Mouse (Mus musculus): Measurements from ENCODE around the gene Ube3b. TPM values are rescaled to one million over a fixed set of nuclear protein-coding genes. Genes with fewer than 3 reads are reported as not detected.
A peak's percentile ranks its signal among the peaks of the same experiment; 100 is the strongest.

Gene Ube3b
- polyA plus RNA-seq (2014; fragmentation: Nextera tagmentation; extraction: Ambion mirVana) = 45.9 and 48.2 TPM in 2 replicates

DNA sequence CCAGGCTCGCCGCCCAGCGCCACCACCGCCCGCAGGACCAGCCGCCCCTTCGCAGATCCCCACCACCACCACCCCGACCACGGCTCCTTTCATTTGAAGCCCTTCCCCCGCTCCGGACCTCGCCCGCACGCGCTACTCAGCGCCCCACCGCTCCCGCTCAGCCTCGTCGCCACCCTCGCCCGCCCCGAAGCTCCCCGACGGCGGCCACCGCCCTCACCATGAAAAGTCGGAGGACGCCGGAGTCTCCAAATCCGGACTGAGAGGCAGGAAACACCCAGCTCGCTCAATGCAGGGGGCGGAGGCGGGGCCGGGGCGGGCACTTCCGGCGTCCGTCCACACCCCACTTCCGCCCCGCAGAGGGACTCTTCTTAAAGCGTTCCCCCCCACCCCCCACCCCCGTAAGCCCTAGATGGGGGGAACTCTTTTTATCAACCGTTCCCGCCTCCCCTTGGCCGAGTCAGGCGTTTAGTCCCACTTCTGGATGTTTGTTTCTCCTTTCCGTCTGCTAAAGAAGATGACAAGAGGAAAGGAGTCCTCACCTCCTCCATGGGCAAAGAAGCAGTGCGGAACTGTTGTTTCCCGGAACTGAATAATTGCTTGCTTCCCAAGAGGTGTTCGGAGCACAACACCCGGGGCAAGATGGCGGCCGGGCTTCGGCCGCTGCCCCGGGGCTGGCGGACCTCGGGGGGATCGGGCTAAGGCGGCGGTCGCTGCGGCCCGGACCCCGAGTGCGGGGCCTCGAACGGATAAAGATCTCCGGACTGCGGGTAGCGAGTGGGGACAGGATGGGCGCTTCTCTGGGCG, at the start of gene Ube3b, which contains the start of gene Kctd10:
Ube3b (plus strand) TSS at position 399 of the 804 bp plus-strand sequence.
Kctd10 (minus strand) TSS at position 300 of the 804 bp plus-strand sequence.
- WGBS = under 1% methylated on average over 74 of the region's 74 CpGs
- peak within 1 kb of the TSS; percentile 89 for H3K27ac ChIP-seq
- H3K4me1 ChIP-seq (replicated peaks; ENCODE audit: control insufficient read depth, insufficient read depth, low read length) = peaks cover 38% of the 10 kb centered on the region

DNA sequence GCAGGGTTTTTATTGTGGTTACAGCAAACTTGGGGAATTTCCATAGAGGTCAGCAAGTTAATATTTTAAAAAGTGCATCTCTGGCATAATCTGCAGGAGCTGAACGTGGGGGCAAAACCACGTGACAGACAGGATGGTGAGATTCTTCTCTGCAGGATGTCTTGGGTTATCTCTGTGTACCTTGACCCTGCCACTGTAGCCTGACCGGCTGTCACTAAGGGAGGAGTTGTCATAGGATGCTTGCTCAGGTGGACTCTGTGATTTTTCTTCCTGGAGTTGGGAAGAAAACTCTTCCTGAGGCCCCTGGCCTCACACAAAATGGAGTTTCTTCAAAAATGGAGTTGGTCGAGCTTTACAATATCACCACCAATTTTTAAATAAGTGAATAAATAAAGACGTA, 37.4 kb upstream of the Ube3b start:
- DNase-seq (ENCODE audit: low spot score) (no peak), ATAC-seq (ENCODE audit: low FRiP score) (no peak)
- no peaks in the 10 kb centered on the region for H3K27me3 ChIP-seq (ENCODE audit: control insufficient read depth, insufficient read depth, low read length)
- WGBS = 88% methylated on average over 5 of the region's 5 CpGs
- H3K4me2 ChIP-seq (replicated peaks) = no peak overlapping the region
- no peaks in the 10 kb centered on the region for H3K9me3 ChIP-seq (ENCODE audit: control insufficient read depth, low read length)
- H3K4me3 ChIP-seq (replicated peaks; ENCODE audit: low read length) = no peak overlapping the region
- H3K4me1 ChIP-seq (replicated peaks; ENCODE audit: control insufficient read depth, insufficient read depth, low read length) = no peaks in the 10 kb centered on the region
- no peaks in the 10 kb centered on the region for H3K36me3 ChIP-seq (replicated peaks; ENCODE audit: control insufficient read depth, insufficient read depth)
- H3K27ac ChIP-seq = no peak overlapping the region
- H3K9ac ChIP-seq = no peak overlapping the region

More for the DNA sequence above, at the start of gene Ube3b, which contains the start of gene Kctd10:
- Histone ChIP-seq H3K27me3 (ENCODE audit: control insufficient read depth, insufficient read depth, low read length) (no peaks in the 10 kb centered on the region), H3K4me3 (replicated peaks; ENCODE audit: low read length) (peak within 1 kb of the TSS; percentile 72), H3K9me3 (ENCODE audit: control insufficient read depth, low read length) (no peaks in the 10 kb centered on the region), H3K9ac (peak within 1 kb of the TSS; percentile 80), H3K4me2 (replicated peaks) (peak within 1 kb of the TSS; percentile 66), H3K36me3 (replicated peaks; ENCODE audit: control insufficient read depth, insufficient read depth) (peaks cover 19% of the 10 kb centered on the region)
- DNase-seq (ENCODE audit: low spot score) (peak; percentile 84), ATAC-seq (ENCODE audit: low FRiP score) (peak; percentile 94)

DNA sequence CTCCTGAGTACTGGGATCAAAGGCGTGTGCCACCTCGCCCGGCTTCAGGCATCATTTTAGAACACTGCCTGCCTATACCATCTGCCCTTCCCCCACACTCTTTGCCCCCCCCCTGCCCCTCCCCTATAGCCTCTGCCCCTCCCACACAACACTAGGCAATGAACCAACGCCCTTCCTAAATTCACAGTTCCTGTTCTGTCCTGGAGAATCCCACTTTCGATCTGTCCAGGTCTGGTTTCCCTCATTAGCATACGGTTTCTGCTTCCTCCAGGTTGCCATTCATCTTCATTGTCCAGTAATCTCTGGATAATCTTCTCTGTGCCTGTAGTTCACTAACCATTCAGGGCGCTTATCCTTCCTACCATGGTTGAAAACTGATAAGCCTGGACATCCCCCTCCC, 36.8 kb upstream of the Ube3b start:
- Histone ChIP-seq H3K4me2 (replicated peaks) (no peak overlapping the region), H3K36me3 (replicated peaks; ENCODE audit: control insufficient read depth, insufficient read depth) (no peaks in the 10 kb centered on the region), H3K27me3 (ENCODE audit: control insufficient read depth, insufficient read depth, low read length) (no peaks in the 10 kb centered on the region), H3K9ac (no peak overlapping the region), H3K9me3 (ENCODE audit: control insufficient read depth, low read length) (no peaks in the 10 kb centered on the region), H3K4me1 (replicated peaks; ENCODE audit: control insufficient read depth, insufficient read depth, low read length) (no peaks in the 10 kb centered on the region), H3K4me3 (replicated peaks; ENCODE audit: low read length) (no peak overlapping the region), H3K27ac (no peak overlapping the region)
- DNase-seq (ENCODE audit: low spot score) (no peak), ATAC-seq (ENCODE audit: low FRiP score) (no peak)
- WGBS = 88% methylated on average over 7 of the region's 7 CpGs

- H3K4me1 ChIP-seq (replicated peaks; ENCODE audit: control insufficient read depth, insufficient read depth, low read length) = no peaks in the 10 kb centered on the region
- H3K4me2 ChIP-seq (replicated peaks) = no peak overlapping the region
Observed at GRCm38 (mm10) chr5:114345538-114345937, 34.9 kb upstream of the Ube3b start.

DNA sequence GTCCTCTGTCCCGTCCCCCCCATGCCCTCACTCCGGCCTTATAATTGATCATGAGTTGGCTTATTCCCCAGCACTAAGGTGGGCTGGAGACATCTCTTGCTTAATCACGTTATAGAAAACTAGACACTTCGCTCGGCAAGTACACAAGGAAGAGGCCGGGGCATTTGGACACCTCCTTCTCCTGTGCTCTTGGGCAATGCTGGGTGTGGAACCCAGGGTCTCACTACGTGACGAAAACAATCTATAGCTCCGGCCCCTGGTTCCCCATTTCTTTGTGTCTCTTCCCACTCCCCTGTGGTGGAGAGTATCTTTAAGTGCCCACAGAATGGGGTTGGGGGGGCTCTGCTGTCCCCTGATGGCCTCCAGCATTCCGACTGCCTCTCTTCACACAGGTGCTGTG, 33.4 kb upstream of the Ube3b start:
- H3K4me2 ChIP-seq (replicated peaks) = no peak overlapping the region
- H3K36me3 ChIP-seq (replicated peaks; ENCODE audit: control insufficient read depth, insufficient read depth) = no peaks in the 10 kb centered on the region
- no peak for DNase-seq (ENCODE audit: low spot score)
- ATAC-seq (ENCODE audit: low FRiP score) = no peak
- WGBS = 83% methylated on average over 10 of the region's 10 CpGs
- no peak overlapping the region for H3K4me3 ChIP-seq (replicated peaks; ENCODE audit: low read length)
- no peaks in the 10 kb centered on the region for H3K9me3 ChIP-seq (ENCODE audit: control insufficient read depth, low read length)
- H3K27ac ChIP-seq = no peak overlapping the region
- H3K4me1 ChIP-seq (replicated peaks; ENCODE audit: control insufficient read depth, insufficient read depth, low read length) = no peaks in the 10 kb centered on the region
- H3K9ac ChIP-seq = no peak overlapping the region
- no peaks in the 10 kb centered on the region for H3K27me3 ChIP-seq (ENCODE audit: control insufficient read depth, insufficient read depth, low read length)

More at GRCm38 (mm10) chr5:114345538-114345937, 34.9 kb upstream of the Ube3b start:
- 64% methylated on average over 3 of the region's 3 CpGs for WGBS
- Histone ChIP-seq H3K27me3 (ENCODE audit: control insufficient read depth, insufficient read depth, low read length) (no peaks in the 10 kb centered on the region), H3K9me3 (ENCODE audit: control insufficient read depth, low read length) (no peaks in the 10 kb centered on the region), H3K27ac (no peak overlapping the region), H3K4me3 (replicated peaks; ENCODE audit: low read length) (no peak overlapping the region), H3K9ac (no peak overlapping the region), H3K36me3 (replicated peaks; ENCODE audit: control insufficient read depth, insufficient read depth) (no peaks in the 10 kb centered on the region)
- ATAC-seq (ENCODE audit: low FRiP score) = no peak
- DNase-seq (ENCODE audit: low spot score) = no peak

- no peak overlapping the region for H3K9ac ChIP-seq
- H3K9me3 ChIP-seq (ENCODE audit: control insufficient read depth, low read length) = no peaks in the 10 kb centered on the region
- DNase-seq (ENCODE audit: low spot score) (no peak), ATAC-seq (ENCODE audit: low FRiP score) (no peak)
- H3K4me3 ChIP-seq (replicated peaks; ENCODE audit: low read length) = no peak overlapping the region
- H3K27me3 ChIP-seq (ENCODE audit: control insufficient read depth, insufficient read depth, low read length) = no peaks in the 10 kb centered on the region
- H3K36me3 ChIP-seq (replicated peaks; ENCODE audit: control insufficient read depth, insufficient read depth) = no peaks in the 10 kb centered on the region
- no peak overlapping the region for H3K4me2 ChIP-seq (replicated peaks)
- no peak overlapping the region for H3K27ac ChIP-seq
- 63% methylated on average over 10 of the region's 10 CpGs for WGBS
- no peaks in the 10 kb centered on the region for H3K4me1 ChIP-seq (replicated peaks; ENCODE audit: control insufficient read depth, insufficient read depth, low read length)
Observed at GRCm38 (mm10) chr5:114351490-114351889, 28.9 kb upstream of the Ube3b start.

DNA sequence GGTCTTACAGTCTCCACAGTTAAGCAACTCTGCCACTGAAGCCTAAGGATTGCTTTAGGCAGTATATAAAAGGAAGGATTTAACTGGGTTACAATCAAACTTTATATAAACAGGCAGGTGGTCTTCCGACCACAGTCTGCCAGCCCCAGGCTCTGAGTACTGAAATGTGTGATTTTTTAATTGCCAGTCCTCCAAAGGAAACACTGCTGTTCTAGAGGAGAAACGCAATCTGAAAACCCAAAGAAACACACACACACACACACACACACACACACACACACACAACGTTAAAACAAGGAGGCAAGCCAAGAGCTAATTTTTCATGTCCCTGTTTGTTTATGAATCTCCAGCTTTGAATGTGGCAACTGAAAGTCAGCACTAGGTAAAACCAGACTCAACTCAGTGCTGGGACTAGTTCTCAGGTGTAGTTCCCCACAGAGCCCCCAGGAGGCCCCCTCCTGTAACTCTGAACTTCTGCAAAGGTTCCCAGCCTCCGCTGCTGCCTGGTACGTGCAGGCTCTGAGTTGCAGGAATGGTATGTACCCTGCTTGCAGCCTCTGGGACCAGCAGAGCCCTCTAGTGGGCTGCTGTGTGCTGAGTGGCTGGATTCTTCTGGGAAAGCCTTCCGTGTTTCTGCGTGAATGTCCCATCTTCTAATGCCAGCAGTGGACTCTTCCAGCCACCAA, 24.0 kb upstream of the Ube3b start:
- Histone ChIP-seq H3K4me3 (replicated peaks; ENCODE audit: low read length) (no peak overlapping the region), H3K36me3 (replicated peaks; ENCODE audit: control insufficient read depth, insufficient read depth) (peaks cover 19% of the 10 kb centered on the region), H3K27me3 (ENCODE audit: control insufficient read depth, insufficient read depth, low read length) (no peaks in the 10 kb centered on the region), H3K4me2 (replicated peaks) (no peak overlapping the region), H3K4me1 (replicated peaks; ENCODE audit: control insufficient read depth, insufficient read depth, low read length) (no peaks in the 10 kb centered on the region; the same call in 1 of the 2 replicates), H3K9me3 (ENCODE audit: control insufficient read depth, low read length) (no peaks in the 10 kb centered on the region), H3K27ac (no peak overlapping the region), H3K9ac (no peak overlapping the region)
- peak; percentile 68; the same call in 1 of the 2 replicates for ATAC-seq (ENCODE audit: low FRiP score)
- 29% methylated on average over 7 of the region's 7 CpGs for WGBS
- DNase-seq (ENCODE audit: low spot score) = peak; percentile 56

DNA sequence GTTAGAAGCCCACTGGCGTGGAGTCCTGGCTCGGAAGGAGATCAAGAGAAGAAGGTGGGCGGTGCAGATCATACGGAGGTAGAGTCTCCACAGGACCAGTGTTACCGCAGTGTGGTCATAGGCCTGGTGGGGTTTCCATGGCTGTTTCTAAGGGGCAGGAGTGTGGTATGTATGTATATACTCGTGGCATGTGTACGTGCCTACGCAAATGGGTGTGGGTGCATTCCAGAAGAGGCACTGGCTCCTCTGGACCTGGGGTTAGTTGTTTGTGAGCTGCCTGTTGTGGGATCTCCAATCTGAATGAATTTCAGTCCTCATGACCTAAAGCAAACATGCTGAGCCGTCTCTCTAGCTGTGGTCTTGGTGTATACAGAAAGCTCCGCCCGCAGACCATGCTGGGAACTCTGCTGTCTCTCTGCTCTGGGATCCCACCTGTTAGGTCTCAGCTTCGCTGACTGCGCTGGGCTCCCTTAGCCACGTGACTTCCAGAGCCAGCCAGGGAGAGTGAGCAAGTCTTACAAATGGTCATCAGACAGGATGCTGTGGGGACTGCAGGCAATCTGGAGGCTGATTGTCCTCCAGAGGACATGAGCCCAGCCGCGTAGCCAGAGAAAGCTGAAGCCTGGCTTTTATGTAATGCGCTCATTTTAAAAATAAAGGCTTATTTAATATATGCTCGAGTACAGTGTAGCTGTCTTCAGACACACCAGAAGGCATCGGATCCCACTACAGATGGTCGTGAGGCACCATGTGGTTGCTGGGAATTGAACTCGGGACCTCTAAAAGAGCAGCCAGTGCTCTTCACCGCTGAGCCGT, 23.3 kb upstream of the Ube3b start:
- Histone ChIP-seq H3K4me1 (replicated peaks; ENCODE audit: control insufficient read depth, insufficient read depth, low read length) (no peaks in the 10 kb centered on the region; the same call in 1 of the 2 replicates), H3K4me2 (replicated peaks) (no peak overlapping the region), H3K9ac (no peak overlapping the region), H3K4me3 (replicated peaks; ENCODE audit: low read length) (no peak overlapping the region), H3K27me3 (ENCODE audit: control insufficient read depth, insufficient read depth, low read length) (no peaks in the 10 kb centered on the region), H3K27ac (no peak overlapping the region), H3K9me3 (ENCODE audit: control insufficient read depth, low read length) (no peaks in the 10 kb centered on the region), H3K36me3 (replicated peaks; ENCODE audit: control insufficient read depth, insufficient read depth) (peaks cover 25% of the 10 kb centered on the region)
- 56% methylated on average over 23 of the region's 23 CpGs for WGBS
- no peak for DNase-seq (ENCODE audit: low spot score)
- ATAC-seq (ENCODE audit: low FRiP score) = peak; percentile 47; the same call in 1 of the 2 replicates

All from hindbrain, embryonic 14.5 days (tissue).